Mouse (Mus musculus) urinary bladder, postnatal 14 days (tissue): ENCODE measurements at regions not wholly inside any gene's neighbourhood (a gene's known extent, or its start where the extent isn't known, plus 50 kb on each side); places are given as distances from the start of the nearest gene placed in this dataset.

Source experiments
- DNase-seq: peaks from one replicate; pipeline ENCODE4 v3.0.0; 2021; ENCODE audit warnings: low spot score

DNA sequence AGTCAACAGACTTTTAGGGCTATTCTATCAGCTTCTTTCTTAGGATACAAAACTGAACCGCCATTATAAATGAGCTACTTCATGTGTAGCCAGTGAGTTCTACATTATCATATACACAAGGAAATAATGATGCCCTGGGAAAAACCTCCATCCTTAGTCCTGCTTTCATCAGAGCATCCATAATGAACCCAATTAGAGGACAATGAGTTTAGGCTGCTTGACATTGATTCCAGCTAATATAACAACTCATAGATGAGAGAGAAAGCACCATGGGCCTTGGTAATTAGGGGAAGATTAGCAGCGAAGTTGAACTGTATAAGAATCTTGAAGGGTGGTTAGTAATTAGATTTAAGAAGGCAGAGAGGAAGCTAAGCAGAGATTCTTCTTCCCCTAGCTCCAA lies 405.7 kb downstream of the Ipmk start:
- no peak for DNase-seq

GRCm38 (mm10) chr10:71754799-71755198 lies 407.2 kb downstream of the Ipmk start:
- DNase-seq = no peak

- DNase-seq = no peak
These were observed 431.3 kb downstream of the Ipmk start for GRCm38 (mm10) chr10:71778903-71779302.

DNA sequence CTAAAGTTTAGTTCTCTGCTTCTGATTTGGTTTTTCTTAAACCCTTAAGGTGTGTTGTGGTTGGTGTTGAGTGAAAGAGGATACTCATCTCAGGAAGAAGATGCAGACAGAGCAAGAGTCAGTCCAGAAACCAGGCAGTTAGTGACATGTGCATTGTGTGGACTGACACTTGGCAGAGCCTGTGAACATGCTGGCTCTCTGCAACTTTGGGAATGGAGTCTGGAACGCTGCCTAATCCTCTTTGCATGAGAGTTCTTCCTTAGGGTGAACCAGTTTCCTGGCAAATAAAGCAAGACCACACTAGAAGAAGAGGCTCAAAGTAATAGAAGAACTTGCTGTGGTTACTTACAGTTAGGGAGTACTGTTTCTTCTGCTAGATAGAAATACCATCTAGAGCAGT lies 441.7 kb downstream of the Ipmk start:
- DNase-seq = no peak

DNA sequence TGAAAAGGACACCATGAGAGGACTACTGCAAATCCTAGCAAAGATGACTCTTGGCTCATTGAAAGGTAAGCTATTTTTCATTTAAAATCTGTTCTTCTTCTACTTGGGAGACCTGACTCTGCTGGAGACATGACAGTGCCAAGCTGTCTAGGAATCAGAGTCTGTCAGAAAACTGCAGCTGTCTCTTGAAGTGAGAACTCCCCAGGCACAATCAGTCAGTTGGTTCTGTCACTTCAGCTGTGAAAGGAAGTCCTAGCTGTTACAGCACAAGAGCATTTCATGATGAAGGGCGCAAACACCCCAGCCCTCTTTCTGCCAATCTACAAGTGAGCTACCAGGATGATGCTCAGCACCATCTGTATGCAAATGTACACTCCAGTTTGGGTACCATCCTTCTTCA lies 442.4 kb downstream of the Ipmk start:
- DNase-seq = no peak

DNA sequence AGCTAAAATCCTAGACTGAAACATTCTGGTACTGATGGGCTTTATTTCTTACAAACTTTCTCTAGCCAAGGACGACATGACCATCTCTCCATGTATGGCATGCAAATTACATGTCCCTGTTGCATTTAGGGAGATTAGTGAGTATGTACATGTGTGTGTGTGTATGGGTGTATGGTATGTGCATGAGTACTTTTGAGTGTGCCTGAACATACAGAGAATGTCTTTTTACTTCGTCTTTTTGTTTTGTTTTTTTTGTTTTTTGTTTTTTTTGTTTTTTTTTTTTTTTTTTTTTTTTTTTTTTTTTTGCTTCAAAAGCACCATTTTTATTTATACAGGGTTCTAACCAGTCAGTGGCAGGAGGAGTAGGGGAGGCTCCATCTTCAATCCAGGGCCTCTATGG lies 451.1 kb downstream of the Ipmk start:
- no peak for DNase-seq

- DNase-seq = no peak
These were observed 454.9 kb downstream of the Ipmk start for GRCm38 (mm10) chr10:71802457-71802856.

- no peak for DNase-seq
These were observed 485.1 kb downstream of the Ipmk start for GRCm38 (mm10) chr10:71832633-71833032.

DNA sequence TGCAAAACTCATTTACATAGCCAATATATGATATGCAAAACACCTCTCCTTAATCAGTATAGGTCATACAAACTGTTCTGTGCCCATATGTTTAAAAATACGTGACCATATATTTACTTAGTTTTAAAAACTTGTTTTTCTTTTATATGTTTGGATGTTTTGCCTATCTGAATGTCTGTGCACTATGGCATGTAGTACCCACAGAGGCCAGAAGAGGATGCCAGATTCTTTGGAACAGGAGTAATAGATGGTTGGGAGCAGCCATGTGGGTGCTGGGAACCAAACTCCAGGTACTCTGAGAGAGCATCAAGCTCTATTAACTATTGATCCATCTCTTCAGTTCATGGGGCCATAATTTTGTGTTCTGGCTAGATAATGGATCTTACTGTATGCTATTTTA lies 487.5 kb downstream of the Ipmk start:
- DNase-seq = no peak

GRCm38 (mm10) chr10:71857089-71857488 lies 509.5 kb downstream of the Ipmk start:
- DNase-seq = no peak

DNA sequence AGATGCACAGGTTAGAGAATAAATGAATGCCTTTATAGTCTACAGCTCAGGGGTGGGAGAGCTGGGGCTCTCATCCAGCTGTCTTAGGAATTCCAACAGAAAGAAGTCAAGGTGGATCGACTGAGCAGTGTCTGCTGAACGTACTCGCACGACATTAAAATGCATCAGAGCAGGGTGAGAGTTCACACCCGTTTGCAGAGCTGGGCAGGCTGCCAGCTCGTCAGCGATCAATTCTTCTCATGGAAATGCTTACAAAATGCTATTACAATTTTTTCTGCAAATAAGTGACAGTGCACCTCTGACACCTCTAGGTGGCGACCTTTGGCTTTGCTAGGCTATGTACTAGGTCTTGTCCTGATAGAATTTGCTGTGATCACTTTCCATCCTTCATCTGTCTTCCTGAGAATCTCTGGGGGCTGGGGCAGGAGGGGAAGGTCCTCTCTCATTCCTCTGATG lies 510.0 kb downstream of the Ipmk start:
- DNase-seq = peak; percentile 3

DNA sequence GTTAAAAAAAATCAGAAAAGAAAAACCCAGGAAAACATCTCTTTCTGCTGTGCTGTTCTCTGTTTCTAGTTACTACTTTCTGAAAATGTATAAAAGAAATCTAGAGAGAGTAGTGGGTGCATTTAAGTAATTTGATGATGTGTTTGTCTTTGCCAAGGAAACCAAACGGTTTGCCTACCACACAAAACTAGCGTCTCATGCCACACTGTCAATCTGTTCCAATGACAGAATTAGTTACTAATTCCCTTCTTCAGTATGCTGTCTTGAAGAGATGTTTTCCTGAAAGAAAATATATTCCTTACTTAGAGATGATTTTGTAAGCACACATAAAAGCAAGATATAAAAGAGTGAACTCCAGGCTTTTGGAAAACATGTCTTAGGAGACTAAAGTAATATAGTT lies 546.2 kb downstream of the Ipmk start:
- no peak for DNase-seq

DNA sequence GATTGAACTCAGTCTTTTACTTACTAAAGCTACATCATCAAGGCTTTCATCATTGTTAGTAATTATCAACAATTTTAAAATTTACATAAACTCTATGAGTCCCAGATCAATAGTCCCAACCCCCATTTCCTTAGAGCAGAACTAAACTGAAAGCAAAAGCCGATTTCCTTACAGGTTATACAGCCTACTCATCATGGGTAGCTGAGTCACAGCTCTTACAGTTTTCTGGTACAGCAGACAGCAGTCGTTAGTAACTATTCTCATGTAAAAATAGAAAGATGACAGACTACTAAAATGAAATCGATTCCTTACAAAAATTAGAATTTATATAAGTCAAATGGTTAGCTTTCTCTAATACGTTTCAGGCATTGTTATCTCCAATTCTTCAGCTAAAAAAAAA lies 557.5 kb downstream of the Ipmk start:
- DNase-seq = no peak
